Mouse (Mus musculus): ENCODE data around the gene Cemip2. TPM values are rescaled to one million over a fixed set of nuclear protein-coding genes. Genes with fewer than 3 reads are reported as not detected.
A peak's percentile ranks its signal among the peaks of the same experiment; 100 is the strongest.

The Cemip2 gene
- polyA plus RNA-seq, 1 experiment from 2014 or later = 83.7 TPM

DNA sequence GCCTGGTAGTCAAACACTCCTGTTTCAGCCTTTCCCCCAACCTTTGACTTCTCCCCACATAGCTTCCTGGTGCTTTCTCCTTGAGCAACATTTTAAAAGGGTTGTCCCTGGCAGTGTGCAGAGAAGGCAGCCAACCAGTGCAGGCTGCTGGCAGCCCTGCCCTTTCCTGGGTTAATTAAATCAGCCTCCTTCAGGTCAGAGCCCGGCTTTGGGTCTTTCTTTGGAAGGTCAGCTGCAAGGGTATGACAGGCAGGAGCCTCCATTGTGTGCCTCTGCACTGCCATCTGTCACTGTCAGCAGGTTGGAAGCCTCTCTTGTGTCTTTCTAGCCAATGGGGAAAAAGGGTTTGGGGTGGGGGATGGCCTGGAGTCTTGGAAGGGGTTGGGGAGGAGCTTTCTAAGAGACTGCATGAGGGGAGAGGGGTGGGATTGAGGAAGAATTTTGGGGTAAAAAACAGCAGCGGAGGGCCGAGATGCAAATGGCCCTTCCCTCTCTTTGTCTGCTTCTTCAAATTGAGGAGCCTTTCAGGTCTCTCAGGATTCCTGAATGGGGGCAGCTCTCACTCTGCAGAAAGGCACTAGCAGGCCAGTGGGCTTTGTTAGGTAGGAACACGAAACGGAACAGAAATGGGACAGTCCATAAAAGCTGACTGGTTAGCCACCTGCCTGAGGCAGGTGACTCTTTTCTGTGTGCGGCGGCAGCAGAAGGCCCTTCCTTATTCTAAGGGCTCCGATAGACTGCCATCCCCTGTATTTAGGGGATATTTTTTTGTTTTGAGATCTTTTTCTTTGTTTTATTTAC, 6.4 kb downstream of the Cemip2 start:
- ATAC-seq (ENCODE audit: low FRiP score) (peak; percentile 93), DNase-seq (ENCODE audit: low spot score, missing footprints) (peak; percentile 95)
- peaks cover 76% of the 10 kb centered on the region for H3K4me1 ChIP-seq (ENCODE audit: control insufficient read depth, insufficient read depth, low read length)
- H3K36me3 ChIP-seq (ENCODE audit: control insufficient read depth, insufficient read depth, low read length) = no peaks in the 10 kb centered on the region
- H3K27me3 ChIP-seq (ENCODE audit: control insufficient read depth, insufficient read depth, low read length) = no peaks in the 10 kb centered on the region
- H3K27ac ChIP-seq (ENCODE audit: low read depth, low read length) = peak overlapping the region; percentile 99
- H3K9ac ChIP-seq (ENCODE audit: low read length) = peak overlapping the region; percentile 70
- no peaks in the 10 kb centered on the region for H3K9me3 ChIP-seq (ENCODE audit: control insufficient read depth, low read length)
- H3K4me3 ChIP-seq (ENCODE audit: low read depth, low read length) = peak overlapping the region; percentile 18; the same call in 1 of the 2 replicates
- peak overlapping the region; percentile 45 for H3K4me2 ChIP-seq
- 11% methylated on average over 8 of the region's 8 CpGs for WGBS

DNA sequence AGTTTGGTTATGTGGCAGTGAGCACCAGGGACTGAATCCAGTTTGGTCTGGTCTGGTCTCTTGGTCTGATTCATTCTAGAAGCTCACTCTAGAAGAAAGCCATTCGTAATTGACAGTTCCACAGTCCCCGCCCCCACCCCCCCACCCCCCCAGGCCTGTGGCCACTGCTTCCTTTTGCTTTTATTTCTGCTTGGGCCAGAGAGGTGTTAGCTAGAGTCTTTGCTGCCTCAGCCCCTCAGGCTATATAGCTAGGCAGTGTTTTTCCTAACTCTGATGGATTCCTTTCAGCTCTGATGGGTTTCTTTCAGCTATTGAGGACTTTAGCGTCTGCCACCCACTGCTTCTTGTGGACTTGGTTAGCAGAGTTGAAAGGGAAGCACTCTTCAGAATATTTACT, 7.0 kb downstream of the Cemip2 start:
- no peaks in the 10 kb centered on the region for H3K27me3 ChIP-seq (ENCODE audit: control insufficient read depth, insufficient read depth, low read length)
- peak overlapping the region; percentile 99 for H3K27ac ChIP-seq (ENCODE audit: low read depth, low read length)
- H3K4me2 ChIP-seq = peak overlapping the region; percentile 45
- DNase-seq (ENCODE audit: low spot score, missing footprints) (peak; percentile 86), ATAC-seq (ENCODE audit: low FRiP score) (peak; percentile 8)
- H3K9me3 ChIP-seq (ENCODE audit: control insufficient read depth, low read length) = no peaks in the 10 kb centered on the region
- peaks cover 81% of the 10 kb centered on the region for H3K4me1 ChIP-seq (ENCODE audit: control insufficient read depth, insufficient read depth, low read length)
- H3K36me3 ChIP-seq (ENCODE audit: control insufficient read depth, insufficient read depth, low read length) = no peaks in the 10 kb centered on the region
- WGBS = 0% methylated on average over 3 of the region's 3 CpGs
- H3K9ac ChIP-seq (ENCODE audit: low read length) = peak overlapping the region; percentile 70
- H3K4me3 ChIP-seq (ENCODE audit: low read depth, low read length) = no peak overlapping the region

GRCm38 (mm10) chr19:21787004-21787480, 8.9 kb downstream of the Cemip2 start:
- H3K9me3 ChIP-seq (ENCODE audit: control insufficient read depth, low read length) = no peaks in the 10 kb centered on the region
- WGBS = 58% methylated on average over 6 of the region's 6 CpGs
- no peak for ATAC-seq (ENCODE audit: low FRiP score)
- no peak for DNase-seq (ENCODE audit: low spot score, missing footprints)
- peak overlapping the region; percentile 59 for H3K27ac ChIP-seq (ENCODE audit: low read depth, low read length)
- H3K36me3 ChIP-seq (ENCODE audit: control insufficient read depth, insufficient read depth, low read length) = no peaks in the 10 kb centered on the region
- H3K4me2 ChIP-seq = peak overlapping the region; percentile 9; the same call in 1 of the 2 replicates
- H3K9ac ChIP-seq (ENCODE audit: low read length) = 0 out of 2 replicates have a peak overlapping the region, but pooled peaks have one; percentile 9
- peaks cover 72% of the 10 kb centered on the region for H3K4me1 ChIP-seq (ENCODE audit: control insufficient read depth, insufficient read depth, low read length)
- H3K27me3 ChIP-seq (ENCODE audit: control insufficient read depth, insufficient read depth, low read length) = no peaks in the 10 kb centered on the region
- H3K4me3 ChIP-seq (ENCODE audit: low read depth, low read length) = no peak overlapping the region

- 7% methylated on average over 8 of the region's 8 CpGs for WGBS
- Histone ChIP-seq H3K27me3 (ENCODE audit: control insufficient read depth, insufficient read depth, low read length) (no peaks in the 10 kb centered on the region), H3K4me3 (ENCODE audit: low read depth, low read length) (peak overlapping the region; percentile 9; the same call in 1 of the 2 replicates), H3K27ac (ENCODE audit: low read depth, low read length) (peak overlapping the region; percentile 96), H3K9me3 (ENCODE audit: control insufficient read depth, low read length) (no peaks in the 10 kb centered on the region), H3K4me1 (ENCODE audit: control insufficient read depth, insufficient read depth, low read length) (peaks cover 54% of the 10 kb centered on the region), H3K9ac (ENCODE audit: low read length) (peak overlapping the region; percentile 61), H3K4me2 (peak overlapping the region; percentile 38), H3K36me3 (ENCODE audit: control insufficient read depth, insufficient read depth, low read length) (peaks cover 4% of the 10 kb centered on the region; the same call in 1 of the 2 replicates)
- no peak for ATAC-seq (ENCODE audit: low FRiP score)
- DNase-seq (ENCODE audit: low spot score, missing footprints) = peak; percentile 91
These were observed 10.9 kb downstream of the Cemip2 start for GRCm38 (mm10) chr19:21788999-21789398.

DNA sequence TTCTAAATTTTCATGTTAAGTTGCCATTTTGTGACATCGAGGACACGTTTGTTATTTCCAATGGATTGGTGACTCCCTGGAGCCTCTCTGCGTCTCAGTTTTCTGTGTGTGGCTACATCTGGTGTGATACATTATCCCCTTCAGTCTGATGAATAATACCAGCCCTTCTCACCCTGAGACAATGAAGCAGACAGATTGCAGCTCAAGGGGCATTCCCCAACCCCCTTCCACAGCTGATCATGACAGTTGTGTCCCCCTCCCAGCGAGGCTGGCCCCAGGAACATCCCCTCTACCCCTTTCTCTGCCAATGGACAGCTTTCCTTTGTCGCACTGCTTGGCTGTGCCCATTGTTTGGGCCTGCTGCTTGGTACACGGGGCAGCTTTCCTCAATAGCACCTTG, 11.5 kb downstream of the Cemip2 start:
- Histone ChIP-seq H3K36me3 (ENCODE audit: control insufficient read depth, insufficient read depth, low read length) (peaks cover 7% of the 10 kb centered on the region), H3K4me3 (ENCODE audit: low read depth, low read length) (no peak overlapping the region), H3K4me2 (peak overlapping the region; percentile 2; the same call in 1 of the 2 replicates), H3K27ac (ENCODE audit: low read depth, low read length) (peak overlapping the region; percentile 96), H3K27me3 (ENCODE audit: control insufficient read depth, insufficient read depth, low read length) (no peaks in the 10 kb centered on the region), H3K4me1 (ENCODE audit: control insufficient read depth, insufficient read depth, low read length) (peaks cover 54% of the 10 kb centered on the region), H3K9ac (ENCODE audit: low read length) (peak overlapping the region; percentile 33; the same call in 1 of the 2 replicates), H3K9me3 (ENCODE audit: control insufficient read depth, low read length) (no peaks in the 10 kb centered on the region)
- WGBS = 15% methylated on average over 6 of the region's 6 CpGs
- peak; percentile 91 for DNase-seq (ENCODE audit: low spot score, missing footprints)
- ATAC-seq (ENCODE audit: low FRiP score) = peak; percentile 81

DNA sequence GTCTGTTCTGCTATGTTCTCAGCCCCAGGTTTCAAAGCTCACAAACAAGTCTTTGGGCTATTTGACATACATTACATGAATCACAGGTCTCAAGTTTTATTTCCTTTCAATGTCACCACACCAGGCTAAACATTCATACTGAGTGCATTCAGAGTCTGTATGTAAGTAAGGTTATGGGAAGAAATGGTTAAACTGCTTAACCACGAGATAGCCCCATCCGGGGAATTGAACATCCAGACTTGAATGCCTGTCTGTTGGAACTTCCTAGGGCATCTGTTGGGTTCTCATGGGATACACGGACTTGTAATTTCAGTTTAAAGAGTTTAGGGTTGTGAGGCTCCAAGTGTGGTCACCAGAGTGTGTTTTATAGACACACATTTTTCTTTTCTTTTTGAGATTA, 13.2 kb downstream of the Cemip2 start:
- 84% methylated on average over 3 of the region's 3 CpGs for WGBS
- no peaks in the 10 kb centered on the region for H3K27me3 ChIP-seq (ENCODE audit: control insufficient read depth, insufficient read depth, low read length)
- H3K4me1 ChIP-seq (ENCODE audit: control insufficient read depth, insufficient read depth, low read length) = peaks cover 39% of the 10 kb centered on the region
- DNase-seq (ENCODE audit: low spot score, missing footprints) (no peak), ATAC-seq (ENCODE audit: low FRiP score) (no peak)
- no peak overlapping the region for H3K9ac ChIP-seq (ENCODE audit: low read length)
- no peak overlapping the region for H3K4me2 ChIP-seq
- peaks cover 7% of the 10 kb centered on the region for H3K36me3 ChIP-seq (ENCODE audit: control insufficient read depth, insufficient read depth, low read length)
- no peak overlapping the region for H3K4me3 ChIP-seq (ENCODE audit: low read depth, low read length)
- no peaks in the 10 kb centered on the region for H3K9me3 ChIP-seq (ENCODE audit: control insufficient read depth, low read length)
- H3K27ac ChIP-seq (ENCODE audit: low read depth, low read length) = no peak overlapping the region

- Histone ChIP-seq H3K27me3 (ENCODE audit: control insufficient read depth, insufficient read depth, low read length) (no peaks in the 10 kb centered on the region), H3K4me2 (no peak overlapping the region), H3K9me3 (ENCODE audit: control insufficient read depth, low read length) (no peaks in the 10 kb centered on the region), H3K4me3 (ENCODE audit: low read depth, low read length) (no peak overlapping the region), H3K36me3 (ENCODE audit: control insufficient read depth, insufficient read depth, low read length) (peaks cover 7% of the 10 kb centered on the region), H3K9ac (ENCODE audit: low read length) (no peak overlapping the region), H3K4me1 (ENCODE audit: control insufficient read depth, insufficient read depth, low read length) (peaks cover 37% of the 10 kb centered on the region), H3K27ac (ENCODE audit: low read depth, low read length) (no peak overlapping the region)
- ATAC-seq (ENCODE audit: low FRiP score) (no peak), DNase-seq (ENCODE audit: low spot score, missing footprints) (no peak)
- 86% methylated on average over 4 of the region's 4 CpGs for WGBS
These were observed 13.7 kb downstream of the Cemip2 start for GRCm38 (mm10) chr19:21791826-21792225.

DNA sequence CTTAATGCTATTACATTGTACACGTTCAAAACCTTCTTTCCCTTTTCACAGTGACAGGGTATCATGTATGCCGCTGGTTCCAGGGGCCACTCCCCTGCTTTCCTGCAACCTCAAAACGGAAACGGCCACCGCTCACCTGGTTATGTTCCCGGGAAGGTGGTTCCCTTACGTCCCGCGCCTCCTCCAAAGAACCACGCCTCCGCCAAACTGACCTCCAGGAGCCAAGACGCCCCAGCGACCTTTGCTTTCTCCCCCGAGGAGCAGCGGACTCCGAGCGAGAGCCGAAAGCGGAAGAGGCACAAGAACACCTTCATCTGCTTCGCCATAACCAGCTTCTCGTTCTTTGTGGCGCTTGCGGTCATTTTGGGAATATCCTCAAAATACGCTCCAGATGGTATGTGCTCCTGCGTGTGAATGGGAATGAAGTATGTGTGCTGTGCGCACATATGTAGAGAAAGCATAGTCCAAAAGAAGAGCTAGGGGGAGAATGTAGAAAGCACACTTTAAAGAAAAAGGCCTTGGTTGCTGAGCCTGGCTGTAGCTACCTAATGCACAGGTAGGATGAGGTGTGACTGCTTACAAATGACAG, 14.5 kb downstream of the Cemip2 start:
- Histone ChIP-seq H3K9ac (ENCODE audit: low read length) (no peak overlapping the region), H3K4me1 (ENCODE audit: control insufficient read depth, insufficient read depth, low read length) (peaks cover 29% of the 10 kb centered on the region), H3K9me3 (ENCODE audit: control insufficient read depth, low read length) (no peaks in the 10 kb centered on the region), H3K4me2 (no peak overlapping the region), H3K4me3 (ENCODE audit: low read depth, low read length) (no peak overlapping the region), H3K27me3 (ENCODE audit: control insufficient read depth, insufficient read depth, low read length) (no peaks in the 10 kb centered on the region), H3K27ac (ENCODE audit: low read depth, low read length) (no peak overlapping the region), H3K36me3 (ENCODE audit: control insufficient read depth, insufficient read depth, low read length) (peaks cover 11% of the 10 kb centered on the region)
- DNase-seq (ENCODE audit: low spot score, missing footprints) = no peak
- WGBS = 91% methylated on average over 26 of the region's 26 CpGs
- ATAC-seq (ENCODE audit: low FRiP score) = no peak

- no peak for ATAC-seq (ENCODE audit: low FRiP score)
- Histone ChIP-seq H3K27me3 (ENCODE audit: control insufficient read depth, insufficient read depth, low read length) (no peaks in the 10 kb centered on the region), H3K27ac (ENCODE audit: low read depth, low read length) (no peak overlapping the region), H3K36me3 (ENCODE audit: control insufficient read depth, insufficient read depth, low read length) (peaks cover 21% of the 10 kb centered on the region), H3K9me3 (ENCODE audit: control insufficient read depth, low read length) (no peaks in the 10 kb centered on the region), H3K4me2 (no peak overlapping the region), H3K9ac (ENCODE audit: low read length) (no peak overlapping the region), H3K4me1 (ENCODE audit: control insufficient read depth, insufficient read depth, low read length) (peaks cover 20% of the 10 kb centered on the region), H3K4me3 (ENCODE audit: low read depth, low read length) (no peak overlapping the region)
- WGBS = 96% methylated on average over 3 of the region's 3 CpGs
- DNase-seq (ENCODE audit: low spot score, missing footprints) = no peak
These were observed 16.4 kb downstream of the Cemip2 start for GRCm38 (mm10) chr19:21794569-21794968.
